Mouse (Mus musculus) cerebellum, adult 2 months (tissue): ENCODE results near the gene Depdc5. TPM values are rescaled to one million over a fixed set of nuclear protein-coding genes. Genes with fewer than 3 reads are reported as not detected.

ENCODE experiments used
- DNase-seq, 2 experiments: peaks; one replicate each; pipeline ENCODE4 v3.0.0; 2021
- H3K27ac ChIP-seq: fragments of 200-500 bp; 2 replicates; pipeline ENCODE4 v1.5.1; 2012; ENCODE audit warnings: low read length, control low read depth, inconsistent platforms; ENCODE audit not compliant: insufficient read depth
- H3K27me3 ChIP-seq: fragments of 200-500 bp; 2 replicates; pipeline ENCODE4 v1.6.1; 2012; ENCODE audit warnings: inconsistent platforms, mild to moderate bottlenecking, low read length, moderate library complexity; ENCODE audit not compliant: control insufficient read depth, insufficient read depth
- H3K4me1 ChIP-seq: fragments of 200-500 bp; 2 replicates; pipeline ENCODE4 v1.6.1; 2011; ENCODE audit warnings: low read length; ENCODE audit not compliant: control insufficient read depth, insufficient read depth
- H3K4me3 ChIP-seq: fragments of 200-500 bp; replicated peaks from 2 replicates; pipeline ENCODE3; 2011; ENCODE audit warnings: mild to moderate bottlenecking, low read depth, low read length, control low read depth; ENCODE audit not compliant: insufficient read depth
- CTCF ChIP-seq: fragments of 200-500 bp; IDR thresholded peaks from 2 replicates; pipeline ENCODE4 v1.5.1; 2011; ENCODE audit warnings: low read depth, mild to moderate bottlenecking, control low read depth, low read length, moderate library complexity, borderline replicate concordance; ENCODE audit not compliant: insufficient read depth
- POLR2A ChIP-seq: fragments of 200-500 bp; IDR thresholded peaks from 2 replicates; pipeline ENCODE4 v1.6.1; 2011; ENCODE audit warnings: low read length, control low read depth, borderline replicate concordance; ENCODE audit not compliant: insufficient read depth
- WGBS: fragments of 180-500 bp; shearing (Covaris S2); methylation state at CpG from one replicate; pipeline ENCODE4 v1.1.7; 2018; 5-methylcytosine and 5-hydroxymethylcytosine counted together
- polyA plus RNA-seq: library from polyadenylated mRNA; depleted of rRNA; stranded (reverse); fragments of >200 nt; gene quantifications from 2 replicates; pipeline ENCODE4 v1.2.3, GENCODE M21; 2012

Gene Depdc5
- polyA plus RNA-seq, 1 experiment: 45.8 TPM

- Histone ChIP-seq H3K27ac (no peak overlapping the region), H3K4me3 (no peak overlapping the region), H3K27me3 (no peaks in the 10 kb centered on the region), H3K4me1 (peaks cover 19% of the 10 kb centered on the region)
- no peak for TF ChIP-seq CTCF
- no peak for TF ChIP-seq POLR2A
- DNase-seq: no peak
- WGBS: 38% methylated on average over 4 of the region's 4 CpGs
Observed at GRCm38 (mm10) chr5:32995756-32996155, 132.3 kb downstream of the Depdc5 start.

DNA sequence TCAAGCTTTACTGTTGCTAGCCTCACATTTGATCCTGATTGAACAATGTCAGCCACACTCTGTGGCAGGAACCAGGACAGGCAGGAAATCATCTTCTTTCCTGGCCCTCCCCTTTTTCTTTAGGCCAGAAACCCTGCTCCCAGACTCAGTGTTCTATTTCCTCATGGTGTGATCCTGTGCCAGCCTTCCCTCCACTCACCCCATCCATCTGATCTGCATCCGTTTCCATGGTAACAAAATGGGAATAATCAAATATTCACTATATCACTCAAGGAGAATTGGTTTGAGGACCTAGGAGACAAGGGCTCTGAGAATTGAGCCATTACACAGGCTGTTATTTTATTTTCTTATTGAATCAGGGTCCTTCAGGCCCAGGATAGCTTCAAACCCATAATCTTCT lies 133.1 kb downstream of the Depdc5 start:
- Histone ChIP-seq H3K4me1 (peaks cover 11% of the 10 kb centered on the region; the same call in 1 of the 2 replicates), H3K27ac (no peak overlapping the region), H3K27me3 (no peaks in the 10 kb centered on the region), H3K4me3 (no peak overlapping the region)
- 70% methylated on average over 1 of the region's 1 CpGs for WGBS
- no peak for TF ChIP-seq POLR2A
- TF ChIP-seq CTCF: no peak
- DNase-seq: no peak

DNA sequence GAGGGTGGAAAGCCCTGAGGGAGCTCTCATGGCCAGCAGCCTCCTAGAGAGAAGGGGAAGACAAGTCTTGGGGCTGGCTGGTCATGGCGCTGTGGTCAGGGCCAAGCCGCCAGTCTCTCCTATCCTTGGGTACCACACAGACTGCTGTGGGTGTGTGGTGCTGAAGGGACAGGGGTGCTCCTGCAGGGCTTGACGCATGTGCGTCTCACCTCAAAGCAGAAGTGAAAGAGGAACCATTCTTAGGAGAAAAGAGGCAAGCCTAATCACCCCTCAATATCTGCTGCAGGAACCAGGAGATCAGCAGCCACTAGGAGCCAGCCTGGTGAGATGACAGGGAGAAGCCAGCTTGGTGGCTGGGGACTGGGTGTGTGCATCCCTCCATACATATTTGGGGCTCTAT lies 134.2 kb downstream of the Depdc5 start:
- Histone ChIP-seq H3K4me1 (peaks cover 7% of the 10 kb centered on the region; the same call in 1 of the 2 replicates), H3K27ac (no peak overlapping the region), H3K27me3 (no peaks in the 10 kb centered on the region), H3K4me3 (no peak overlapping the region)
- TF ChIP-seq POLR2A (no peak), CTCF (no peak)
- no peak for DNase-seq
- WGBS: 87% methylated on average over 4 of the region's 4 CpGs

GRCm38 (mm10) chr5:32998783-32999182 lies 135.3 kb downstream of the Depdc5 start:
- no peak for TF ChIP-seq POLR2A
- no peak for TF ChIP-seq CTCF
- no peaks in the 10 kb centered on the region for H3K27me3 ChIP-seq
- H3K27ac ChIP-seq: no peak overlapping the region
- WGBS: 81% methylated on average over 4 of the region's 4 CpGs
- peaks cover 7% of the 10 kb centered on the region; the same call in 1 of the 2 replicates for H3K4me1 ChIP-seq
- no peak overlapping the region for H3K4me3 ChIP-seq
- no peak for DNase-seq

GRCm38 (mm10) chr5:33001111-33001510 lies 137.6 kb downstream of the Depdc5 start:
- no peak overlapping the region for H3K4me3 ChIP-seq
- no peak overlapping the region for H3K27ac ChIP-seq
- 93% methylated on average over 5 of the region's 5 CpGs for WGBS
- no peak for TF ChIP-seq POLR2A
- no peak for TF ChIP-seq CTCF
- 0 out of 2 replicates have a peak, but pooled peaks cover 3% of the 10 kb centered on the region for H3K4me1 ChIP-seq
- no peaks in the 10 kb centered on the region for H3K27me3 ChIP-seq
- DNase-seq: no peak

GRCm38 (mm10) chr5:33002781-33003180 lies 139.3 kb downstream of the Depdc5 start:
- 0 out of 2 replicates have a peak, but pooled peaks cover 3% of the 10 kb centered on the region for H3K4me1 ChIP-seq
- H3K4me3 ChIP-seq: no peak overlapping the region
- H3K27ac ChIP-seq: no peak overlapping the region
- no peak for DNase-seq
- no peaks in the 10 kb centered on the region for H3K27me3 ChIP-seq
- TF ChIP-seq CTCF (no peak), POLR2A (no peak)
- 94% methylated on average over 5 of the region's 5 CpGs for WGBS

GRCm38 (mm10) chr5:33003500-33003899 lies 140.0 kb downstream of the Depdc5 start:
- Histone ChIP-seq H3K27ac (no peak overlapping the region), H3K4me3 (no peak overlapping the region), H3K4me1 (0 out of 2 replicates have a peak, but pooled peaks cover 3% of the 10 kb centered on the region), H3K27me3 (no peaks in the 10 kb centered on the region)
- 75% methylated on average over 6 of the region's 6 CpGs for WGBS
- no peak for TF ChIP-seq CTCF
- TF ChIP-seq POLR2A: no peak
- DNase-seq: no peak

- Histone ChIP-seq H3K27me3 (no peaks in the 10 kb centered on the region), H3K4me1 (0 out of 2 replicates have a peak, but pooled peaks cover 3% of the 10 kb centered on the region), H3K27ac (no peak overlapping the region), H3K4me3 (no peak overlapping the region)
- no peak for DNase-seq
- TF ChIP-seq POLR2A (no peak), CTCF (no peak)
- 87% methylated on average over 4 of the region's 4 CpGs for WGBS
Observed at GRCm38 (mm10) chr5:33004110-33004509, 140.6 kb downstream of the Depdc5 start.
